Mouse (Mus musculus) heart, adult 8-10 months (tissue): ENCODE data around the gene Ndufa12. TPM values are rescaled to one million over a fixed set of nuclear protein-coding genes. Genes with fewer than 3 reads are reported as not detected.

ENCODE experiments used
- DNase-seq: peaks from one replicate; pipeline ENCODE4 v3.0.0; 2022; ENCODE audit warnings: low spot score
- total RNA-seq, 4 experiments: library from RNA; stranded (reverse); gene quantifications; 2 replicates each; pipeline ENCODE4 v1.2.4; 2022

Gene Ndufa12
- 100 to 1,000 TPM; 725 to 883 (median 802) TPM for total RNA-seq

DNA sequence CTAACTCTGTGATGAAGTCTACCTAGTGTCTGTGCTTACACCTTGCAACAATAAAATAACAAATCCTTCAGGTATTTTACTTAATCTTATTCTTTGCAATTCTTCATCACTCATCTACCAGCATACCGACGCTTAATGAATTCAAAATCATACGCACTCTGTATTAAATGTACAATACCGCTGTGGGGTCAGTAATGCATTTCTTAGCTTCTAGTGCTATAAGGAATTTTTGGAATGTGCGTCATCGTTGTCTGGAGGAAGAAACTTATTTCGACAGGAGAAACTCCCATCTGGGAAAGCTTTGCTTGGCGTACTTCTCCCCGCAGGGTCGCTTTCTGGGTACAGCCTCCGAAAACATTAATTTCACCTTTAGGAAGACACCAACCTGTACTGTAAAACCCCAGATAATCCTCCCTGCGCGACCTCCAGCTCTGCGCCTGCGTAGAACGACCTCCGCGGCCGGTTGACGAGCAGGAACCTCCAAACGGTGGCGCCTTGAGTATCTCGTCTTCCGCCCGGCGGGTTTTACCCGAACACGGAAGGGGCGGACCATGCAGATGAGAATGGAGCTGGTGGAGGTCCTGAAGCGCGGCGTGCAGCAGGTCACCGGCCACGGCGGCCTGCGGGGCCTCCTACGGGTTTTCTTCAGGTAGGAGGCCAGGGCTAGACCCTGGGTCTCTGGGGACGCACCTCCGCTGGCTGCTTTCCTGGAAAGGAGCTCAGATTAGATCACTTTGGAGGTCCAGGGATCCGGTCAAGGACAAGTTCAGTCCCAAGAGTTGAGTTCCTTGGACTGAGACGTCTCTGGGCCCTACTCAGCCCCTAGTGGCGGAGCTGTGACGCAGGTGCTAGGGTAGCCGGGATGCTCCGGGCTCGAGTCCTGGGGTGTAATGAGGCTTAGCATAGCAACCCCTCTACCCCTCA lies at the start of gene Ndufa12:
Gene Ndufa12, plus strand, starts transcription at position 239 of the 924 bp plus-strand sequence.
- DNase-seq = peak; percentile 97

DNA sequence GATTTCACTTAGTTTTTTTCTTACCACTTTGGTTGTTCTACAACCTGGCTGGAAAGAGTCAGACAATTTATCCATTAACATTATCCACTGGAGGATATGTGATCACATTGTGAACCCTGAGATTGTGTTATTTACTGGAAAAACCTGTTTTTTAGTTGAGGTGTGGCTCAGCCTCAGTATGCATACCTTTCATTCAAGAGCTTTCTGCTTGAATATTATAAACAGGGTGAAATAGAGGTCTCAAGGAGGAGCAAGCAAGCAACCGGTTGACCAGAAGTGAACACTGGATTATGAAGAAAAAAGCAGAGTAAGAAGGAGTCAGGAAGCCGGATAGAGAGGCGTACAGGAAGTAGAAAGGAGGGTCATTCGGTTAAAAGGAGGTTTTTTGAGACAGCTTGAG lies 47.0 kb upstream of the Ndufa12 start:
- DNase-seq = no peak

- no peak for DNase-seq
Observed at GRCm38 (mm10) chr10:94153841-94154240, 44.7 kb upstream of the Ndufa12 start.

DNA sequence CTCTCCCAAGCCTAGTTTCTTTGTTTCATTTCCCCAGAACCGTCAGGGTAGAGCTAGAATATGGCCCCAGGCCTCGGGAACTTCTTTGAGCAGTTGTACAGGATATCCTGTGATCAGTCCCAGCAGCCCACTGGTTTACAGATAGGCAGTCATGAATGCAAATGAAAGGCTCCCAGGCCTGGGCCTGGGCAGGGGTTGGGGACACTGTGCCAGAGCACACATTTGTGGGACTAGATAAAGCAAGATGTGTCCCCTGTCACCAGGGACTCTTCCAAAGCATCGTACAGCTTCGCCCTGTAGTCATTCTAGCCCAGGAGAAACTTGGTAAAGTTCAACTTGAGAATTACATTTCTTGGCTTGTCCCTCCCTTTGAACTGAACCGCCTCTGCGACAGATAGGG lies 39.6 kb upstream of the Ndufa12 start:
- DNase-seq = no peak

DNA sequence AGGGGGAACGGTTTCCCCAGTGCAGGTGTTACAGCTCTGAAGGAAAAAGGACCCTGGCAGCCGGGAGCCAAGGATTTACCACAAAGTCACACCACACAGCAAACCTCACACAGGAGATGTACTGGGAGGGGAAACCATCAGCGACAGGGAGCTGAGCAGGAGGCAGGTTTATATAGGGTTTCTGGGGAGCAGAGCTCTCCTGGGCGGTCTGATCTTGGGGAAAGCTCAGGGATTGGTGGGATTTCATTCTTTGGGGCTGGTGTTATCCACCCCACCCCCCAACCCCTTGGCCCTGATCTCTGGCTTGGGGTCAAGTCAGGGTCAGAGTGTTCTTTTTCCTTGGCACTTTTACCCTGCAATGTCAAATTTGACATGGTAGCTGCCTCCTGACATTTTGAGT lies 39.1 kb upstream of the Ndufa12 start:
- no peak for DNase-seq

GRCm38 (mm10) chr10:94161051-94161765 lies 37.3 kb upstream of the Ndufa12 start:
- no peak for DNase-seq

GRCm38 (mm10) chr10:94162031-94162430 lies 36.5 kb upstream of the Ndufa12 start:
- no peak for DNase-seq

GRCm38 (mm10) chr10:94164104-94164845 lies 34.2 kb upstream of the Ndufa12 start:
- no peak for DNase-seq

GRCm38 (mm10) chr10:94165426-94165825 lies 33.1 kb upstream of the Ndufa12 start:
- no peak for DNase-seq

GRCm38 (mm10) chr10:94167051-94167750 lies 31.3 kb upstream of the Ndufa12 start:
- no peak for DNase-seq

DNA sequence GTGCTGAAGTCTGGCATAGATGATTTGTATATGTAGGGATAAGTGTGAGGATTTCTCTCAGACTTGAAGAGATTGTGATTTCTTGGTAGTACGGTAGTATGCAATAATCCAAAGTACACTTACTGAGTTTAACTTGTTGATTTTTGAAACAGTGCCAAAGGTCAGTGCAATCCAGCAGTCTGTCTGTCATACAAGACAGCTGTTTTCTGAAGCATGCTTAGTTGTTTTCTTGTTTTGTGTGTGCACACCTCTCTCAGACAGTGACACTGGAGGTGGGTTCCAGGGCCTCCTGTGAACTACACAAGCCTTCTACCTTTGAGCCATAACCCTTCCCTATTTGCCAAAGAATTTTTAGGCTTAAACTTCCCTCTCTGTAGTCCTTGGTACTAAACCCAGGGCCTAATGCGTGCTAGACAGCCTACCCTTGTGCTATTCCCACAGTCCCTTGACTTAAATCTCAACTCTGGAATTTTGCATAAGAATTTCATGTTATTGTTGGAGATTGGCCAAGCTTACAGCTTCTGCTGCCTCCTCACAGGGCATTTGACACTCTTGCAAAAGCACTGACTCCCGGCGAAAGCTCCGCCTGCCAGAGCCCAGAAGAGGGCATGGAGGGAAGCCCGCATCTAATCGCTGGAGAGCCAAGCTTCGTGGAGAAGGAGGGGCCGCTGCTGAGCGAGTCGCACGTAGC lies 26.9 kb upstream of the Ndufa12 start:
- DNase-seq = no peak

- DNase-seq = no peak
Observed at GRCm38 (mm10) chr10:94172137-94172536, 26.4 kb upstream of the Ndufa12 start.

- DNase-seq = no peak
Observed at GRCm38 (mm10) chr10:94172706-94173105, 25.8 kb upstream of the Ndufa12 start.

DNA sequence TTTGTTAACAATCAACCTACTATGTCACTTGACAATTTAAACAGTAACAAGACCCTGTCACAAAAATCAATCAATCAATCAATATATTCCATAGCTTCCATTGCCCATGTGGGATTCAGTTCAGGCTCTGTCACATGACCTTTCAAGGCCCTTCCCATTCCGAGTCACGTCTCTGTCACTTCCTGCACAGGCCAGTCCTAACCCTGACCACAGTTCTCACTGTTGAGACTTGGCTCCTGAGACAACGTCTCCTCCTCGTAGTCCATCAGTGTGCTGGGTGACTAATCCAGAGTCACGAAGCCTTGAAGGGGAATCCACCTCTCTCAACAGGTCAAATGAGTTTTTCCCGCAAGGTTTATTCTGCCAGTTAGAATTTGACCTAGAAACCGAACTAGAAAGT lies 23.9 kb upstream of the Ndufa12 start:
- no peak for DNase-seq

GRCm38 (mm10) chr10:94183199-94183598 lies 15.3 kb upstream of the Ndufa12 start:
- DNase-seq = no peak

- no peak for DNase-seq
Observed at GRCm38 (mm10) chr10:94204973-94205372, 6.5 kb downstream of the Ndufa12 start.

GRCm38 (mm10) chr10:94210718-94211618 lies 12.4 kb downstream of the Ndufa12 start:
- no peak for DNase-seq

GRCm38 (mm10) chr10:94211725-94212124 lies 13.2 kb downstream of the Ndufa12 start:
- DNase-seq = no peak

- no peak for DNase-seq
Observed at GRCm38 (mm10) chr10:94225026-94225750, 26.7 kb downstream of the Ndufa12 start.
